Mouse (Mus musculus): ENCODE data around the gene Mtrex.

Mtrex gene

DNA sequence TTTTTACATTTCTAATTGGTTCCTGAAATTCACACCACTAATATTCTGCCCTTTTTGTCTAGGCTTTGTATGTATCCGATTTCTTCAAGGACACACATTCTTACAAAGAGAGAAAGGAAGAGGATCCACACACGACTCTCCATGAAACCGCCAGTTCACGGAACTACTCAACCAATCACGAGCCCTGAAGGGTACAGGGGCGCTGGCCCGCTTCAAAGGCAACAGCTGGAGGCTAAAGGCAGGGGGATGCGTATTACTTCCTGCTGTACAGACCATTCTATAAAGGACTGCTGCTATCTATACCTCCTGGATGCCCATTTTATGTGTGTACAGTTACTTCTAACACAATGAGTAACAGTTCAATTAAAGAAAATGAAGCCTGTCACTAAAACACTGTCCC, 59.8 kb downstream of the Mtrex start:
- DNase-seq (ENCODE audit: low read depth, low spot score), result no peak

DNA sequence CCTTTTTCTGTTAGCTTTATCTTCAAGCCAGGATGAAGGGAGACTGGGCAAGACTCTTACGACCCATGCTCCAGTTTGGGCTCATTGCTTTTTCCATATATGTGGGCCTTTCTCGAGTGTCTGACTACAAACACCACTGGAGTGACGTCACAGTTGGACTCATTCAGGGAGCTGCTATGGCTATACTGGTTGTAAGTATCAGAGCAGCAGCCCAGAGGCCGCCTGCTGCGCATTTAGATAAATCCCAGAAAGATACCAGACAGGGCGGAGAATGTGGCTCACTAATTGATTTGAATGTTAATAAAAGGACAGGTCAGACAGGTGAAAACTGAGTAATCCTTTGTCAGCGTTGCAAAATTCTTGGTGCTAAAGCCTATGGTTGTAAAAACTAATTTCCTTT, 60.4 kb downstream of the Mtrex start:
- DNase-seq (ENCODE audit: low read depth, low spot score), result no peak

DNA sequence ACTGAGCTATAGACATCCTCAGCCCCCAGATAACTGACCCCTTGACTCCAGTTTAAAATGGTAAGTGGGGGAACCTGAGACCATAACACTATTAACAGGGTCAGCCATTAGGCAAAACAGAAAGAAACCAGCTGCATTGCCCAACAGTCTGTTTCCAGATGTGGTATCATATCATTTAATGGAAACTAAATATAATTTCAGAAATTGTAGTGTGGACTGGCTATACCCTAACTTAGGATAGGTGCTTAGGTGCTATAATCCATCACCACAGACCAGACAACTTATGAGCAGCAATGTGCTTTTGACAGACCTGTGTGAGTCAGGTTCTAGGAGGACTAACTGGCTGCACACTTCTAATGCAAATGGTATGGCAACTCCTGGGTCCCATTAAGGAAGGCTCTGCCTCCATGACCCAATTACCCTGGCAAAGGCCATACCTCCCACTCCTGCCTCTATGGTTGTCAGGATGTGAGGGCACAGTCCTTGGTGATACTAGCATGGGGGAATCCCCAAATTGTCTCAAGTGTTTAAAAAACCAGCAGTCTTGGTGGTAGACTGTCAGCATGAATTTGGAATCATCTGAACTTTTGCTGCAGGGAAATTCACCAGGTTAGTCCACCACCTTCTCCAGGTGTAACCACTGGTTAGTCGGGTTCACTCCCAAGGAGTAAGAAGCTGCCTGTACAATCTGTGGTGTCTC, 64.1 kb downstream of the Mtrex start:
- peak; percentile 10 for DNase-seq (ENCODE audit: low read depth, low spot score)

- no peak for DNase-seq (ENCODE audit: low read depth, low spot score)
Measured at GRCm38 (mm10) chr13:112862342-112862741, 64.9 kb downstream of the Mtrex start.

- DNase-seq (ENCODE audit: low read depth, low spot score), result no peak
Measured at GRCm38 (mm10) chr13:112861825-112862306, 65.3 kb downstream of the Mtrex start.

DNA sequence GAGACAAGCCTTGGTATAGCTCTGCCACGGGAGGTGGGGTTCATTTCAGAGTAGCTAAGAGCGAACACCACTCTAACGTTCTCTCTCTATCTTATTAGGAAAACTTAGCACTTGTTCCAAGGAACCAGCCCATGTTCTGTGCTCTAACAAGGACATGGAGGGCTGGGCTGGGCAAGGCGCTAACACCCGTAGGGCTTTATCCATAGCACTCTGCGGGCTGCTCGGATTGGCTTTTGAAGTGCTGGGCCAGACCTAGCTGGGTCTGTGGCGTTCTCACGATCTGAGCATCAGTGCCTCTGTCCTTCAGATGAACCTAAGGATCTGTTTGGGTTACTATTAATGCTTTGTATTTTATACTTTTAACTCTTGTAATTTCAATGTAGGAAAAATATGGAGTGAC, 66.3 kb downstream of the Mtrex start:
- no peak for DNase-seq (ENCODE audit: low read depth, low spot score)

DNA sequence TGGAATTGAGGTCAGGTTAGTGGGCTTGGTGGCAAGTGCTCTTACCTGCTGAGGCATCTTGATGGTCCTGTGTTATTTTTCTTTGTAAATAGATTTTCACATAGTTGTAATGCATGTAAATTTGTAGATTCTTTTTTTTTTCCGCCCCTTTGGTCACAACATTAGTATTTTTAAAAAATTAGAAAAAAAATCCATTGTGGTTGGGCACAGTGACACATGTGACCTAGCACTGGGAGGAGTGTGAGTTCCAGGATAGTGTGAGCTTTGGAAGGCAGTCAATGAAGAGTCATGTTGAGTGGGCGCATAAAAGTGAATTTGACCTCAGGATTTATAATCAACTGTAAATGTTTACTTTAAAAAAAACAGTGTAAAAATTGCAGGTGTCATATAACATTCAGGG, 66.8 kb downstream of the Mtrex start:
- DNase-seq (ENCODE audit: low read depth, low spot score), result no peak

- no peak for DNase-seq (ENCODE audit: low read depth, low spot score)
Measured at GRCm38 (mm10) chr13:112859574-112860134, 67.5 kb downstream of the Mtrex start.

DNA sequence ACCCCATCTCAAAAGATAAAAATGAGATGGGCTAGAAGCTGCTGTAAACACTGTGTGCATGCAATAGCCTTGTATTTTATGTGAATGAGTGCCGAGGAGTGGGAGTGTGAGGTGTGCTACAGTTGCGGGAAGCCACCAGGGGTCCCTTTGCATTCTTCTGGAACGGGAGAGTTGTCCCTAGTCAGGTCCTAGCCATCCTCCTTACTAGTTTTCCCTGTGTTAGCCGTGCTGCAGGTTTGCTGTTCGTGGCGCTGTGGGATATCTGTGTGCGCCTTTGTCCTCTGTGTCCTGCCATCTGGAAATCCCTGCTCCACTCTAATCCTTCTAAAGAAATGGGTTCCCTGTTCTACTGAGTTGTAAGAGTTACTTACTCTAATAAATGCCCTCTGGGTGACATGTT, 69.3 kb downstream of the Mtrex start:
- no peak for DNase-seq (ENCODE audit: low read depth, low spot score)

DNA sequence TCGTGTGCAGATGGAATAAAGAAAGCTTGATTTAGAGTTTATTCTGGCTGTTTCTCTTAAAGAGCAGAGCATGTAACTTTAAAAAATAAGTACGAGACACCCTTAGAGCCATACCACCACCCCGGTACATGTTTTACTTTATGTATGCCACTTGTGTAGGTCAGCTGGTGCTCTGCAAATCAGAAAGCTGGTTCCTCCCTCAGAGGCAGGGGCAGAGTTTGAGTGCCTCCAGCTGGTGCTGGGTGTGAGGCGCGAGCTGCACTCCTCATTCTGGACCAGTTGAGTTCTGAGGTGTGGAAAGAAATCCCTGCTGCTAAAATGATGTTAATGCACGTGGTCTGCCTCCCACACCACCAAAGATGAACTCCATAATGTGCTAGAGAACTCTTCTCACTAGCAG, 72.8 kb downstream of the Mtrex start:
- DNase-seq (ENCODE audit: low read depth, low spot score), result no peak

GRCm38 (mm10) chr13:112853710-112854316, 73.4 kb downstream of the Mtrex start:
- DNase-seq (ENCODE audit: low read depth, low spot score), result no peak

DNA sequence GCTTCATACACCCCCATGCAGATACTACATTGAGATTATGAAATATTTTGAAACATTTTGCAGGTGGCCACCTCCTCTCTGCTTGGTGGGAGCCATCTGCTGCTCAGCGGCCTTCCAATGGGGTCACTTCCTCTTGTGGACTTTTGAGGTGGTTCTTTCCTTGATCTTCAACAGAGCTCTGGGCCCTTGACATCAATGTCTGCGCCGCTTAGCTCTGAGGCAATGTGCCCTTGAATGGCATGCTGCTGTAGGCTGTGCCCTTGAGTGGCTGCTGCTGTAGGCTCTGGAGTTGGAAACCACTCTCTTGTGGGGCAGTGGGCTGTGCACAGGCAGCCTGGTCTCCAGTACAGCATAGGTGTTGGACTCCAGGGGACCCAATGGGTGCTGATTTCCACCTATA, 81.3 kb downstream of the Mtrex start:
- no peak for DNase-seq (ENCODE audit: low read depth, low spot score)

- no peak for DNase-seq (ENCODE audit: low read depth, low spot score)
Measured at GRCm38 (mm10) chr13:112840241-112841087, 86.7 kb downstream of the Mtrex start.

DNA sequence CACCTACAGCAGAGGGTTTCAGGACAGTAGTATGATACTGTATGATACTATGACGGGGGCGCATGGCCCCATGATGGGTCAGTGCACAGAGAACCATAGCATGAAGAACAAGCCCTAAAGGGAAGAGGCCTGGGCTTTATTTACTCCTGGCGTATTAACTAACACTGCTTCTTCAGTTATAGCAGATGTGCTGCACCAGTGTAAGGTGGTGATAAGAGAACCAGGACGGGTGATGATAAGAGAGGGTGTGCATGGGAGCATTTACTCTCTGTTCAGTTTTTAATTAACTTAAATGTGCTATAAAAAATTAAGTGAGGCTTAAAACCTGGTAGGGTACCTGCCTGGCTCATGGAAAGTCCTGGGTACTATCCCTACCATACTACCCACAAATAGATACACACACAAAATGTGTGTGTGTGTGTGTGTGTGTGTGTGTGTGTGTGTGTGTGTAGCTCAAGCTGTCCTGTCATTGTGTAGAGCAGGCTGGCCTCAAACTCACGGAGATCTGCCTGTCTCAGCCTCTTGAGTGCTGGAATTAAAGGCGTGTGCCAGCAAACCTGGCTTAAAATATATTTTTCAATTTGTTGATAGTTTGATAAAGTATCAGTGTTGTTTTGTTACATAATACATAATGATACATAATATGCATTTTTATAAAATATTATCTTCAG, 88.5 kb downstream of the Mtrex start:
- DNase-seq (ENCODE audit: low read depth, low spot score), result no peak

DNA sequence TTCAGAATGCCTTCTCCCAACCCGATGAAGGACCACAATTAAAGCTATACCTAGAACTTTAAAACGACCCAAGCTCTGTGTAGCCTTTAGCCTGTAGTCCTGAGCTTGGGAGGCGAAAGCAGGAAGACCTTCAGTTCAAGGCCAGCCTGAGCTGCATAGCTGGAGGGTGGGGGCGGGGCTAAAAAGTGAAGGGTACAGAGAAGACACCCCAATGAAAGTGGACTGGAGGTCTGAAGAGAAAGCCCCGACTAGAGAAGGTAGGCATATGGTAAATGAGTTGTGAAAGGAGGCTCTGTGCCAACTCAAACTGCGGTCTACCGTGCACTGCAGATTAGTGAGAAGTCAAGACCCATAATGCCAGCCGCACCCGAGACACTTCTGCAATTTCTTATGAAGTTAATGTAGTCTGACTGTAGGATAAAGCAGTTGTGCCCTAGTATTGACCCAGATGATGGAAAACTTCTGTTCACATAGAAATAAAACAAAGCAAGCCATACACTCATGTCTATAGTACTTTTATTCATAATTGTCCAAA, 89.5 kb downstream of the Mtrex start:
- no peak for DNase-seq (ENCODE audit: low read depth, low spot score)

DNA sequence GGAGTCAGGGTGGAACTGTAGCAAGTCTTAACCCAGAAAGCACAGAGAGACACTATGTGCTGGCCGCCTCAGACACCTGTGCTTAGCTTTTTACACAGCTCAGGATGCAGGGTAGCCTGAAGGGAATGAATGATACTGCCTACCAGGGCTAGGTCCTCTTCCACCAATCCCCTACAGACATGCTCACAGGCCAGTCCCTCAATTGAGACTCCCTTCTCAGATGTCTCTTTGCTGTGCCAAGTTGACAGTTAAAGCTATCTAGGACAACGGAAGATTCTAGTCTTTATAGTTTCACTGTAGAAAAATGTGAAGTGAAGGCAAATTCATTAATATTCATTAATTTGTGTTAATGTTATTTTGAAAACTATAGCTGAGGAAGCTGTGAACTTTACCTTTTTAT, 90.2 kb downstream of the Mtrex start:
- DNase-seq (ENCODE audit: low read depth, low spot score), result no peak

- no peak for DNase-seq (ENCODE audit: low read depth, low spot score)
Measured at GRCm38 (mm10) chr13:112835113-112835512, 92.1 kb downstream of the Mtrex start.

- DNase-seq (ENCODE audit: low read depth, low spot score), result no peak
Measured at GRCm38 (mm10) chr13:112833895-112834263, 93.3 kb downstream of the Mtrex start.

- no peak for DNase-seq (ENCODE audit: low read depth, low spot score)
Measured at GRCm38 (mm10) chr13:112833253-112833894, 93.8 kb downstream of the Mtrex start.

DNA sequence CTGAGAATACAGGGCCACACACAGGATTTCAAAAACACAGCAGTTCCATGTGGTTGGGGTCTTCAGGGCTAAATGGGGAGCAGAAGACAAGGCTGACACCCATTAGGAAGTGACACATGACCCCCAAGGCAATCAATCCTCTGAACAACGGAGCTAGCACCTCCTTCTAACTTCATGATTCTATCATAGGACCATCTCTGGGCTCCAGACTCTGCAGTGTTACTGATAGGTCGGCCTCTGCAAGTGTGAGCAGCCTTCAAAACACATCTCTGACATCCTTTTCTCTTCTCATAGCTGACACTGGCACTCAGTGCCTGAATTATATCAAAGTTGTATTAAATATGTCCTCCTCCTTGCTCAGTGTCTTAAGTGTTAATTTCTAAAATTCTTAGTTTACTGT, 94.6 kb downstream of the Mtrex start:
- no peak for DNase-seq (ENCODE audit: low read depth, low spot score)

- no peak for DNase-seq (ENCODE audit: low read depth, low spot score)
Measured at GRCm38 (mm10) chr13:112829619-112830018, 97.6 kb downstream of the Mtrex start.
